Mouse (Mus musculus): Measurements from ENCODE around the gene Cc2d2b.

DNA sequence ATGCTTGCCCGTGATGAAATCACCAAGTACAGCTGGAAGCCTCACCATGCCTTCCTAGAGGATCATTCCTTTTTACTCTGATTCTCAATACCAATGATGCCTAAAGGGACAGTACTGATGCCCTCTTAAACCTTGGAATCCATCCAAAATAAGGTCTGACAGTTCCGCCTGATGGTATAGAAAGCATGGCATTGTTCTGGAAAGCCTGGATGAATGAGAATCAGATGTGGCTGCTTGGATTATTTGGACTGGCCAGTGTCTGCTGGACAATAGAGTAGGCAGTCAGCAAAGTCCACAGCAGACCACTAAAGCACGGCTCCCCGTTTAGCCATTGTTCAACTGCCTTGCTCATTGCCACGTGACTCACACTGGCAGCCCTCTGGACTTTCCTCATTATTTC lies 48.7 kb upstream of the Cc2d2b start:
- TF ChIP-seq CTCF (IDR thresholded peaks at IDR 0.05; ENCODE audit: control insufficient read depth, insufficient read depth, low read length) (no peak), POLR2A (IDR thresholded peaks at IDR 0.05; ENCODE audit: borderline replicate concordance, control insufficient read depth, low read depth, low read length) (no peak)
